Mouse (Mus musculus): Measurements from ENCODE around the gene Nit1.
"Not testable (repeated sequence)": the region's sequence is repeated elsewhere in the genome, so short reads cannot be mapped to it uniquely, and the experiment has no call there.

The Nit1 gene

GRCm38 (mm10) chr1:171349210-171349609 lies 3.8 kb upstream of the Nit1 start:
- peak; percentile 30 for DNase-seq (ENCODE audit: low spot score)

GRCm38 (mm10) chr1:171348665-171349064 lies 3.2 kb upstream of the Nit1 start:
- DNase-seq (ENCODE audit: low spot score) = no peak

- DNase-seq (ENCODE audit: low spot score) = peak; percentile 53
Observed at GRCm38 (mm10) chr1:171346095-171346450, 627 bp upstream of the Nit1 start.

- no peak for DNase-seq (ENCODE audit: low spot score)
Observed at GRCm38 (mm10) chr1:171344715-171345114, 731 bp downstream of the Nit1 start.

- peak; percentile 64 for DNase-seq (ENCODE audit: low spot score)
Observed at GRCm38 (mm10) chr1:171343922-171344677, 1.3 kb downstream of the Nit1 start.

- DNase-seq (ENCODE audit: low spot score) = no peak
Observed at GRCm38 (mm10) chr1:171342262-171343207, 2.9 kb downstream of the Nit1 start.

GRCm38 (mm10) chr1:171330216-171330560 lies 15.3 kb downstream of the Nit1 start:
- no peak for DNase-seq (ENCODE audit: low spot score)

GRCm38 (mm10) chr1:171329433-171330215 lies 15.8 kb downstream of the Nit1 start:
- DNase-seq (ENCODE audit: low spot score) = peak; percentile 96

- DNase-seq (ENCODE audit: low spot score) = peak; percentile 97
Observed at GRCm38 (mm10) chr1:171328839-171329432, 16.5 kb downstream of the Nit1 start, which contains the start of gene Dedd. Gene Dedd (plus strand): TSS chr1:171329145.

- peak; percentile 71 for DNase-seq (ENCODE audit: low spot score)
Observed at GRCm38 (mm10) chr1:171328244-171328643, 17.2 kb downstream of the Nit1 start.

GRCm38 (mm10) chr1:171326588-171326987 lies 18.9 kb downstream of the Nit1 start:
- DNase-seq (ENCODE audit: low spot score) = not testable (repeated sequence)

- DNase-seq (ENCODE audit: low spot score) = no peak
Observed at GRCm38 (mm10) chr1:171325571-171325970, 19.9 kb downstream of the Nit1 start.

GRCm38 (mm10) chr1:171322012-171322411 lies 23.4 kb downstream of the Nit1 start:
- no peak for DNase-seq (ENCODE audit: low spot score)

GRCm38 (mm10) chr1:171321415-171321814 lies 24.0 kb downstream of the Nit1 start:
- DNase-seq (ENCODE audit: low spot score) = peak; percentile 67

GRCm38 (mm10) chr1:171320151-171320550 lies 25.3 kb downstream of the Nit1 start:
- DNase-seq (ENCODE audit: low spot score) = no peak

- DNase-seq (ENCODE audit: low spot score) = no peak
Observed at GRCm38 (mm10) chr1:171319748-171320147, 25.7 kb downstream of the Nit1 start.

GRCm38 (mm10) chr1:171309321-171309720 lies 36.1 kb downstream of the Nit1 start:
- DNase-seq (ENCODE audit: low spot score) = no peak

- not testable (repeated sequence) for DNase-seq (ENCODE audit: low spot score)
Observed at GRCm38 (mm10) chr1:171306157-171306556, 39.3 kb downstream of the Nit1 start.

GRCm38 (mm10) chr1:171298226-171298625 lies 47.2 kb downstream of the Nit1 start:
- no peak for DNase-seq (ENCODE audit: low spot score)

GRCm38 (mm10) chr1:171295063-171295402 lies 50.4 kb downstream of the Nit1 start:
- DNase-seq (ENCODE audit: low spot score) = no peak

GRCm38 (mm10) chr1:171294298-171295062 lies 51.0 kb downstream of the Nit1 start, which contains the start of gene Ufc1:
Gene Ufc1 (minus strand): TSS chr1:171295024.
- peak; percentile 92 for DNase-seq (ENCODE audit: low spot score)
